Mouse (Mus musculus) layer of hippocampus, postnatal 10 days (tissue): ENCODE measurements around the gene Zzef1. TPM values are rescaled to one million over a fixed set of nuclear protein-coding genes. Genes with fewer than 3 reads are reported as not detected.
"Not testable (repeated sequence)": the region's sequence is repeated elsewhere in the genome, so short reads cannot be mapped to it uniquely, and the experiment has no call there.

Source experiments
- DNase-seq, 2 experiments: peaks; one replicate each; pipeline ENCODE4 v3.0.0; 2021; ENCODE audit warnings: low spot score in 2 of 2
- long read RNA-seq: library from polyadenylated mRNA; stranded (forward); transcript quantifications from one replicate; pipeline ENCODE4 v2.0.0, GENCODE M21; 2023
- total RNA-seq, 2 experiments: library from RNA; stranded (reverse); gene quantifications; 2 replicates each; pipeline ENCODE4 v1.2.3; 2021

Gene Zzef1
- 10 to 100 TPM; 47.4 to 52.0 TPM for total RNA-seq
- long read RNA-seq, partial matches to known transcripts, result 8 of 9 reads
- long read RNA-seq, other reads (novel, unspliced or antisense), result 1 of 9 reads

DNA sequence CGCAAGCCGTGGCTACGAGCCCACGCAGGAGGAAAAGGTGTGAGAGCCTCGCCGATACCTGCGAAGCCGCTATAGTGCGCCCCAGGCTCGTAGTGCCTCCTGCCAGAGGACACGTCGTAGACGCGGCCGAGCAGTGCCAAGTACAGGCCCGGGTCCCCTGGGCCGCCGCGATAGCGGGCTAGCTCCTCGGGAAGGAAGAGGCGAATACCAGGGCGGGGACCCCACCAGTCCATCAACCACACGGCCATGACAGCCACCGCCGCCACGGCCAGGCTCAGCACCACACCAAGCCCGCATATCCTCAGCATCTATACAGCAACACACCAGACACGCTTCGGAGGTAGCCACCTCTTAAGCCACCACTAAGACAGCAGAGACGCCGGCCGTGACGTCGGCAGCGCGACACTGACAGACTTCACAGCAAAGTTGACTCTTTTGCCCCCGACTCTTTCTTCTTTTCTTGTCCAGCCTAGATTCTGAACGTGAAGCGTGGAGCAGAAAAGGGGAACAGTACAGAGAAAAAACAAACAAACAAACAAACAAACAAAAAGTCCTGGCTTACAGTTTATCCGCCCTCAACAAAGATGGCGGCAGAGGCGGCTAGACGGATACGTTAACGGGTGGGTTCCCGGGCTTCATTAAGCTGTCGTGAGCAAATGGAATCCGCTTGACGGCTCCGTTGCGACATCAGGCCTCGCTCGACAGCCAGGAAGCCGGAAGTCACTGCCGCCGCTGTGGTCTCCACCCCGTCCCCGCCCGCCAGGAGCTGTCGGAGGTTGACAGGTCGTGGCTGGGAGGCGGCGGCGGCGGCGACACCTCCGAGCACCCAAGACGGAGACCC lies at the start of gene Zzef1, which contains the start of gene Cyb5d2:
Gene Zzef1, plus strand, starts transcription at position 772 of the 841 bp plus-strand sequence.
Gene Cyb5d2, minus strand, starts transcription at position 688 of the 841 bp plus-strand sequence.
- DNase-seq, result peak; percentile 89 to 92

DNA sequence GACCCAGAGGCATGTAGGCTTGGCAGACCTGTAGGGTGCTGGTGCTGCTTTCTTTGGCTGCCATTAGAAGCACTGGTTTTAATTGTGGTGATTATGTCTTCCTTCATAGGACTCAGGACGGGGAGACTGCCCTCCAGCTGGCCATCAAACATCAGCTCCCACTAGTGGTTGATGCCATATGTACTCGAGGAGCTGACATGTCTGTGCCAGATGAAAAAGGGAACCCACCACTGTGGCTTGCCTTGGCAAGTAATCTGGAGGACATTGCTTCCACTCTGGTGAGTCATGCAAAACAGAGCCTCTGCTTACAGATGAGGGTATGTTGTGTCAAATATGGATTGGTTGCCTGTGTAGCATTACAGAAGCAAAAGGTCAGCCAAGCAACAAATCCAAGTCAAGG lies 44.1 kb upstream of the Zzef1 start:
- no peak for DNase-seq

- no peak for DNase-seq
Measured at GRCm38 (mm10) chr11:72758316-72758715, 37.7 kb upstream of the Zzef1 start.

- no peak for DNase-seq
Measured at GRCm38 (mm10) chr11:72759581-72759980, 36.4 kb upstream of the Zzef1 start.

DNA sequence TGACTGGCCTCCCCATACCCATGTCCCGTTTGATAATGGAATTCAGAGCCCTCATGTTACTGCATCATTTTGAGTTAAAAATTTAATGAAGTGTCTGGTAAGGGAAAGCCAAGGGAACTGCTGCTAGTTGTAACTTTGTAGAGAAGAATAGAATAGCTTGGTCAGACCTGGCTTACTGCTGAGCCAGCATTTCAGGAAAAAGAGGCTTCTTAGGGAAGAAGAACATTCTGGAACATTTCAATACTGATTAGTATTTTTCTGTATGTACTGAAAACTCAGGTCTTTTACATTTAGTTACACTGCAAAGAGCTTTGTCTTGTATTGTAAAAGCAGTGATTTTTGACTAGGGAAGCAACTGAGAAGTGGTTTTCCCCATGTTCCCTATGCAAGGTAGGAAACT lies 35.2 kb upstream of the Zzef1 start:
- no peak for DNase-seq

DNA sequence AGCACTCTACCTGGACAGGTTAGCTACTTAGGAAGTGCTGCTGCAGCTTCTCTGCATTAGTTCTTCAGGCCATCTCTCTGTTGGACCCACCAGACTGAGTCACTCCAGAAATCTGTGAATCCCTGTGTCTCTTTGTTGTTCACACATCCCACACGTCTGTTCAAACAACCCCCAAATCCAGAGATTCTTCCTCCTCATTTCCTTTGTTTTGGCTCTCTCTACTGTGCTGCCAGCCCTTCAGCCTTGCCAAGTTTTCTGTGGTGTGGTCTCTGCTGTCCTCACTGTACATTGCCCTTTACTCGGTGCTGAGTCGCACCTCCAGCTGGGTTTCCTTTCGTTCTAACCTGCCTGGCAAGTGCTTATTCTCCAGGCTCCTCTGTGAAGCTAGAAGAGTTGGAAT lies 31.8 kb upstream of the Zzef1 start:
- DNase-seq, result no peak

DNA sequence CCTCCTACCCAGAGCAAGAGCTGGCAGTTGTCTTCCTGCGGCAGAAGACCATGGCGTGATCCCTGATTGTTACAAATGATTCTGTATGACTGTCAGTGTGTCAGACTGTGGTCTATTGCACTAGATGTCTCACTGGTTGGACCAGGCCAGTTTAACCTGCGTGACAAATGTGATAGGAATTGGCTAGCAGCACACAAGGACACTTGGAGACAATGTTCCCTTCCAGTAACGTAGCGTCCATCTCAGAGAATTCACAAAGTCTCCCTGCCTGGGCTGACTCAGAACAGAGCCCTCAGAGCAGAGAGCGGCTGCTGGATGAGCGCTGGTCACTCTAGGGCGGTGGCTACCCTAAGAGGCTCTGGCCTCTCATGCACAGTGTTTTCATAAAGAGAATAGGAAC lies 28.3 kb upstream of the Zzef1 start:
- DNase-seq, result no peak

GRCm38 (mm10) chr11:72769061-72769460 lies 27.0 kb upstream of the Zzef1 start:
- DNase-seq, result no peak

GRCm38 (mm10) chr11:72770324-72770723 lies 25.7 kb upstream of the Zzef1 start:
- DNase-seq, result no peak

- DNase-seq, result no peak
Measured at GRCm38 (mm10) chr11:72770816-72771215, 25.2 kb upstream of the Zzef1 start.

DNA sequence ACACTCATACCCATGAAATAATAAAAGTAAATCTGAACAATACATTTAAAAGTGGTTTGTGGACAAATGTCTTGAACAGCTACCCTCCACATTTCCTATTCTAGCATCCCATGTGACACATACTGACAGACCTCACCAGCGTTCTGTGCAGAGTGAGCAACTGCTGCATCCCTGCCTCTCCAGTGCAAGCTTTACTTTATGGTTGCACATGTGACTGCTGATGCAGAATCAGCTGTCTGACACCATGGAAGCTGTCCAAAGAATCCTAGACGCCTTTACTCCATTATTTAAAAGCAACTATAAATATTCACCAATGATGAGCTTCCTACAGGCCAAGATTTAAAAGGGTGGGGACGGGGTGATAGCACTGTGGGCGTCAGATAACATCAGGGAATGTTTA lies 24.6 kb upstream of the Zzef1 start:
- DNase-seq, result no peak

GRCm38 (mm10) chr11:72772611-72773010 lies 23.4 kb upstream of the Zzef1 start:
- not testable (repeated sequence) for DNase-seq

DNA sequence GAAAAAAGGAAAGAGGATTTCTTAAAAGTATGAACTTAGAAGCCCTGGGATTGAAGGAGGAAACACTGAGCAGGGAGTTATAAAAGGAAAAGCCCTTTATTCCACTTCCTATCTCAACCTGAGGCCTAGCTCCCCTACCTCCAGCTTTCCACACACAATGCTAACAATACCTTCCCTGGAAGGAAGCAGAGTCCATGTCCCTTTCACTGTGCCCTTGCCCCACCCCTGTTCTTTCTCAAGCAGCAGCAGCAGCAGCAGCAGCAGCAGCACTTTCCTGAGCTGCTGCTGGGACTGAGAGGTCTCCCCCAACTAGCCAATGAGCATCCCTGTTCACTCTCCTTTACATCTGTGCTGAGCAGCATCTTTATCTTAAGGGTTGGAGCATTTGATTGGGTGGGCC lies 17.1 kb upstream of the Zzef1 start:
- no peak for DNase-seq

DNA sequence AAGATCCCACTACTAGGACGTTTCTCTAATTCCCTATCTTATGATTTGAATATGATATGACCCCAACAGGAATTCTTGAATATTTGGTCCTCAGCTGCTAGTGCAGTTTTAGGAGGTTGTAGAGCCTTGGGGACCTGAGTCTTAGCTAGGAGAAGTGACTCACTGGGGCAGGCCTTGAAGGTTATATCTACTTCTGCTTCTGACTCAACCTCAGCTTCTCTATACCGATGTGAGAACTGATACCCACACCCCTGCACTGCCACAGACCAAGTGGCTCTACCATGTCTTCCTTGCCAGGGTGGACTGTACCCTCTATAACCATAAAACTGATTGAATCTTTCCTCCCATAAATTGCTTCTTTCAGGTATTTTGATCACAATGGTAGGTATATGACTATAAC lies 13.9 kb upstream of the Zzef1 start:
- no peak for DNase-seq

GRCm38 (mm10) chr11:72782503-72782902 lies 13.5 kb upstream of the Zzef1 start:
- DNase-seq, result no peak

- no peak for DNase-seq
Measured at GRCm38 (mm10) chr11:72792033-72792432, 4.0 kb upstream of the Zzef1 start.

- no peak for DNase-seq
Measured at GRCm38 (mm10) chr11:72795149-72795454, 924 bp upstream of the Zzef1 start.

DNA sequence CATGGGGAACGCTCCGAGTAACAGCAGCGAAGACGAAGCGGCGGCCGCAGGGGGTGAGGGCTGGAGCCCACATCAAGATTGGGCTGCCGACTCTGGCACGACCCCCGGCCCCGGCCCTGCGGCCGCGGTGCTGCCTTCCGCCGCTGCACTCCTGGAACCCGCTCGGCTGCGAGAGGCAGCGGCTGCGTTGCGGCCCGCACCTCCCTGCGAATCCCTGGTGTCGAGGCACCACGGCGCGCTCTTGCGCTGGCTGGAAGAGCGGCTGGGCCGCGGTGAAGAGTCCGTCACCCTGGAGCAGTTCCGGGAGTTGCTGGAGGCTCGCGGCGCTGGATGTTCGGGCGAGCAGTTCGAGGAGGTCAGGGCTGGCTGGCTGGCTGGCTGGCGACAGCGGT lies 266 bp downstream of the Zzef1 start:
- no peak for DNase-seq

GRCm38 (mm10) chr11:72796773-72797338 lies 830 bp downstream of the Zzef1 start:
- no peak for DNase-seq

- DNase-seq, result no peak
Measured at GRCm38 (mm10) chr11:72798112-72798511, 2.1 kb downstream of the Zzef1 start.

GRCm38 (mm10) chr11:72801182-72801581 lies 5.2 kb downstream of the Zzef1 start:
- DNase-seq, result no peak

- no peak for DNase-seq
Measured at GRCm38 (mm10) chr11:72803038-72803437, 7.0 kb downstream of the Zzef1 start.

DNA sequence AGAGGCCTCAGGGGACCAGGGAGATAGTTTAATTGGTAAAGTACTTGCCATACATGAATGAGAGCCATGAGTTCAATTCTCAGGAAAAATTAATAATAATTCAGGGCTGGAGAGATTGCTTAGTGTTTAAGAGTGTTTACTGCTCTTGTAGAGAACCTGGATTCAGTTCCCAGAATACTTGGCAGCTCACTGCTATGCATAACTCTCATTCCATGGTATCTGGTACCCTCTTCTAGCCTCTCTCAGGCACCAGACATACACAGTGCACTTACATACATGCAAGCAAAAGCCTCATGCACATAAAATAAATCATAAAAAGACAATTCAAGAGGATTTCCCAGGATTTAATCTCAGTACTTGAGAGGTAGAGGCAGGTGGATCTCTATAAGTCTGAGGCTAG lies 8.6 kb downstream of the Zzef1 start:
- no peak for DNase-seq
